Mouse (Mus musculus): ENCODE results near the gene Otulin. TPM values are rescaled to one million over a fixed set of nuclear protein-coding genes. Genes with fewer than 3 reads are reported as not detected.
A peak's percentile ranks its signal among the peaks of the same experiment; 100 is the strongest.

The Otulin gene
- polyA plus RNA-seq, 1 experiment, result 25.4 TPM

- DNase-seq (ENCODE audit: extremely low spot score in 1 of 2, low spot score in 1 of 2), result no peak
Measured at GRCm38 (mm10) chr15:27658356-27658755, 27.9 kb upstream of the Otulin start.

- DNase-seq (ENCODE audit: extremely low spot score in 1 of 2, low spot score in 1 of 2), result no peak
Measured at GRCm38 (mm10) chr15:27657866-27658265, 27.4 kb upstream of the Otulin start.

- no peak for DNase-seq (ENCODE audit: extremely low spot score in 1 of 2, low spot score in 1 of 2)
Measured at GRCm38 (mm10) chr15:27656626-27657025, 26.1 kb upstream of the Otulin start.

GRCm38 (mm10) chr15:27655015-27655414 lies 24.5 kb upstream of the Otulin start:
- no peak for DNase-seq (ENCODE audit: extremely low spot score in 1 of 2, low spot score in 1 of 2)

GRCm38 (mm10) chr15:27647686-27648085 lies 17.2 kb upstream of the Otulin start:
- peak in 1 of 2 experiments; percentile 46 for DNase-seq (ENCODE audit: extremely low spot score in 1 of 2, low spot score in 1 of 2)

- DNase-seq (ENCODE audit: extremely low spot score in 1 of 2, low spot score in 1 of 2), result no peak
Measured at GRCm38 (mm10) chr15:27646665-27647064, 16.2 kb upstream of the Otulin start.

- DNase-seq (ENCODE audit: extremely low spot score in 1 of 2, low spot score in 1 of 2), result no peak
Measured at GRCm38 (mm10) chr15:27645250-27645649, 14.8 kb upstream of the Otulin start.

GRCm38 (mm10) chr15:27642895-27643294 lies 12.4 kb upstream of the Otulin start:
- peak in 1 of 2 experiments; percentile 71 for DNase-seq (ENCODE audit: extremely low spot score in 1 of 2, low spot score in 1 of 2)

GRCm38 (mm10) chr15:27641171-27641570 lies 10.7 kb upstream of the Otulin start:
- DNase-seq (ENCODE audit: extremely low spot score in 1 of 2, low spot score in 1 of 2), result no peak

GRCm38 (mm10) chr15:27633941-27634900 lies 3.7 kb upstream of the Otulin start:
- no peak for DNase-seq (ENCODE audit: extremely low spot score in 1 of 2, low spot score in 1 of 2)

- DNase-seq (ENCODE audit: extremely low spot score in 1 of 2, low spot score in 1 of 2), result peak in 1 of 2 experiments; percentile 28
Measured at GRCm38 (mm10) chr15:27629800-27630600, 493 bp downstream of the Otulin start.

- no peak for DNase-seq (ENCODE audit: extremely low spot score in 1 of 2, low spot score in 1 of 2)
Measured at GRCm38 (mm10) chr15:27629046-27629445, 1.4 kb downstream of the Otulin start.

GRCm38 (mm10) chr15:27627794-27628193 lies 2.7 kb downstream of the Otulin start:
- DNase-seq (ENCODE audit: extremely low spot score in 1 of 2, low spot score in 1 of 2), result no peak

GRCm38 (mm10) chr15:27626314-27626713 lies 4.2 kb downstream of the Otulin start:
- DNase-seq (ENCODE audit: extremely low spot score in 1 of 2, low spot score in 1 of 2), result no peak

GRCm38 (mm10) chr15:27625890-27626255 lies 4.6 kb downstream of the Otulin start:
- DNase-seq (ENCODE audit: extremely low spot score in 1 of 2, low spot score in 1 of 2), result no peak

GRCm38 (mm10) chr15:27625014-27625889 lies 5.2 kb downstream of the Otulin start:
- peak in 1 of 2 experiments; percentile 52 for DNase-seq (ENCODE audit: extremely low spot score in 1 of 2, low spot score in 1 of 2)

GRCm38 (mm10) chr15:27623286-27623685 lies 7.2 kb downstream of the Otulin start:
- DNase-seq (ENCODE audit: extremely low spot score in 1 of 2, low spot score in 1 of 2), result no peak

GRCm38 (mm10) chr15:27620475-27621185 lies 9.9 kb downstream of the Otulin start:
- DNase-seq (ENCODE audit: extremely low spot score in 1 of 2, low spot score in 1 of 2), result no peak

GRCm38 (mm10) chr15:27619683-27620082 lies 10.8 kb downstream of the Otulin start:
- DNase-seq (ENCODE audit: extremely low spot score in 1 of 2, low spot score in 1 of 2), result no peak

Measured in frontal cortex, adult 2 months (tissue).